Mouse (Mus musculus): Measurements from ENCODE around the gene App. TPM values are rescaled to one million over a fixed set of nuclear protein-coding genes. Genes with fewer than 3 reads are reported as not detected.

The App gene
- polyA plus RNA-seq, 1 experiment from 2014 or later = 297 TPM

DNA sequence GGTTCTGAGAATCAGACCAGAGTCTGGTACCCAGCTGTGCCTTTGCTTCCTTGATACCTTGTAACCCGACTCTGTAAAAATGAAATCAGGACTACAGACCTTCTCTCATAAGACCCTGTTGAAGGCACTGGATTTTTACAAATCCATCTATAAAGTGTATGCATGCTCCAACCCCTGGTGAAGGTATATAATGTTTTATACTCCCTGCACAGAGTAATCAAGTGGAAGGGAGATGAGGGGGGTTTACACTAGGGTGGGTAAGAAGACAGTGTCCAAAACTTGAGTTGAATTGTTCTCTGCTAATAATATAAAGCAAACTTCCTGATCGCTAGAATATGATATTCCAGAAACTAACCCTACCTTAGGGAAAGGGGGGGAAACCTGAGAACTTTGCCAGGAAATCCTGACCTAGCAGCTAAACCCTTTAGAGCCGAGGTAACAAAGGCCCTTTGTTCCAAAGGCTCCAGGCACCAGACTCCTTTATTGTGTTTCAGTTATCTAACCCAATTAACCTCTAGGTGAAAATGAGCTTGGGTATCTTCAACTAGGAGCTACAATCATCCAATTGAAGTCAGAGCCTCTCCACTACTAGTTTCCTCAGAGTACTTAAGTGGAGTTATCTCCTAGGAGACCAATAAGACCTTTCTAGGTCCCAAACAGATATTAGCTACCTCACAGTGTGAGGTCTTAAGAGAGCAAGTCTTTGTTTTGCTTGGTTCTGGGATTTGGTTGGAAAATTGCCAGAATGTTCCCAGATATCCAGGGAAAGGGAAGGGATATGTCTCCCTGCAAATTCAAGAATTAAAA is 132.2 kb downstream of the App start:
- no peak overlapping the region for H3K4me2 ChIP-seq (ENCODE audit: low read depth, low read length)
- 51% methylated on average over 3 of the region's 3 CpGs for WGBS
- no peak overlapping the region for H3K4me3 ChIP-seq (ENCODE audit: low read length)
- H3K27ac ChIP-seq (ENCODE audit: low read length) = no peak overlapping the region
- peaks cover 10% of the 10 kb centered on the region; the same call in 1 of the 2 replicates for H3K36me3 ChIP-seq (ENCODE audit: control insufficient read depth, insufficient read depth, low read length)
- no peak overlapping the region for H3K9ac ChIP-seq (ENCODE audit: low read length)
- H3K9me3 ChIP-seq (ENCODE audit: control insufficient read depth, low read length) = no peaks in the 10 kb centered on the region
- 0 out of 2 replicates have a peak, but pooled peaks have one; percentile 15 for ATAC-seq (ENCODE audit: low read depth)
- no peaks in the 10 kb centered on the region for H3K27me3 ChIP-seq (ENCODE audit: control insufficient read depth, insufficient read depth, low read depth, low read length)
- H3K4me1 ChIP-seq (replicated peaks; ENCODE audit: control insufficient read depth, insufficient read depth, low read length) = no peaks in the 10 kb centered on the region

GRCm38 (mm10) chr16:85038731-85039130 is 134.8 kb downstream of the App start:
- Histone ChIP-seq H3K36me3 (ENCODE audit: control insufficient read depth, insufficient read depth, low read length) (peaks cover 10% of the 10 kb centered on the region; the same call in 1 of the 2 replicates), H3K4me1 (replicated peaks; ENCODE audit: control insufficient read depth, insufficient read depth, low read length) (no peaks in the 10 kb centered on the region), H3K4me2 (ENCODE audit: low read depth, low read length) (no peak overlapping the region), H3K27ac (ENCODE audit: low read length) (no peak overlapping the region), H3K9ac (ENCODE audit: low read length) (no peak overlapping the region), H3K27me3 (ENCODE audit: control insufficient read depth, insufficient read depth, low read depth, low read length) (no peaks in the 10 kb centered on the region), H3K4me3 (ENCODE audit: low read length) (no peak overlapping the region), H3K9me3 (ENCODE audit: control insufficient read depth, low read length) (no peaks in the 10 kb centered on the region)
- WGBS = 91% methylated on average over 8 of the region's 8 CpGs
- ATAC-seq (ENCODE audit: low read depth) = no peak

- H3K27ac ChIP-seq (ENCODE audit: low read length) = no peak overlapping the region
- peaks cover 6% of the 10 kb centered on the region; the same call in 1 of the 2 replicates for H3K36me3 ChIP-seq (ENCODE audit: control insufficient read depth, insufficient read depth, low read length)
- H3K4me1 ChIP-seq (replicated peaks; ENCODE audit: control insufficient read depth, insufficient read depth, low read length) = no peaks in the 10 kb centered on the region
- WGBS = 75% methylated on average over 10 of the region's 10 CpGs
- H3K4me3 ChIP-seq (ENCODE audit: low read length) = no peak overlapping the region
- H3K27me3 ChIP-seq (ENCODE audit: control insufficient read depth, insufficient read depth, low read depth, low read length) = no peaks in the 10 kb centered on the region
- no peaks in the 10 kb centered on the region for H3K9me3 ChIP-seq (ENCODE audit: control insufficient read depth, low read length)
- no peak overlapping the region for H3K4me2 ChIP-seq (ENCODE audit: low read depth, low read length)
- no peak for ATAC-seq (ENCODE audit: low read depth)
- H3K9ac ChIP-seq (ENCODE audit: low read length) = no peak overlapping the region
These were observed 135.5 kb downstream of the App start for GRCm38 (mm10) chr16:85037969-85038644.

DNA sequence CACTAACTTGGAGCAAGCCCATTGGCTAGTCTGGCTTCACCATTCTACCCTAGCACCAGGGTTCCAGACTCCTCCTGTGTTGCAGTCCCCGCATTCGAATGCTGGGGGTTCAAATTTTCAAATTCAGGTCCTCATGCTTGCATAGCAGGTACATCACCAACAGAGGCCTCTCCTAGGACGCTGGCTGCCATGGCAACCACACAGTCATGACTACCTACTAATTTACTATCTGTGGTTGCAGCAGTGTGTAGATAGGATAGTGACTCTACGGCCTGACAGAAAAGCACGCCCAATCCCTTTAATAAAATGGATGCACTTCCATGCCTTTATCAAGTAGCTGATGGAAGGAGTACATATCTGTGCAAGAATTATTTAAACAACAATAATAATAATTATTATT is 137.8 kb downstream of the App start:
- no peak overlapping the region for H3K4me2 ChIP-seq (ENCODE audit: low read depth, low read length)
- ATAC-seq (ENCODE audit: low read depth) = no peak
- no peak overlapping the region for H3K9ac ChIP-seq (ENCODE audit: low read length)
- no peaks in the 10 kb centered on the region for H3K4me1 ChIP-seq (replicated peaks; ENCODE audit: control insufficient read depth, insufficient read depth, low read length)
- no peaks in the 10 kb centered on the region for H3K9me3 ChIP-seq (ENCODE audit: control insufficient read depth, low read length)
- no peaks in the 10 kb centered on the region for H3K27me3 ChIP-seq (ENCODE audit: control insufficient read depth, insufficient read depth, low read depth, low read length)
- H3K27ac ChIP-seq (ENCODE audit: low read length) = no peak overlapping the region
- WGBS = 85% methylated on average over 5 of the region's 5 CpGs
- no peak overlapping the region for H3K4me3 ChIP-seq (ENCODE audit: low read length)
- peaks cover 16% of the 10 kb centered on the region for H3K36me3 ChIP-seq (ENCODE audit: control insufficient read depth, insufficient read depth, low read length)

DNA sequence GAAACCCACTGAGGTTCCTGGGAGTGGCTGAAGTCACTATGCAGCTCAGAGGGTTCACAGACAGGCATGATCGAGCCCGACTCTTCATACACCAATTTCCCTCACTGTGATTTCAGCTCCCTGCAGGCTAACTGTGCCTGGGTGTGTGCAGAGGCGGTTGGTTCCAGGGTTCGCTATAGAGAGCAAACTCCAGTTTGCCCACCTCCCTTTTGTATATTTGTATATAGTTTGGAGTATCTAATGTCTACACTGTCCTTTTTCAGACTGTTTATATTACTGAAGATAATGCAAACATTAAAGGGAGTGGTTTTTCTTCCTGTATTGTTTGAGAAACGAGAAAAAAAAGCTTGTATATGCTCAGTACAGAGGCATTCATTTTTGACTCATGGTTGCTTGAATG is 139.8 kb downstream of the App start:
- no peak overlapping the region for H3K4me3 ChIP-seq (ENCODE audit: low read length)
- H3K27me3 ChIP-seq (ENCODE audit: control insufficient read depth, insufficient read depth, low read depth, low read length) = no peaks in the 10 kb centered on the region
- no peaks in the 10 kb centered on the region for H3K9me3 ChIP-seq (ENCODE audit: control insufficient read depth, low read length)
- H3K4me2 ChIP-seq (ENCODE audit: low read depth, low read length) = no peak overlapping the region
- H3K9ac ChIP-seq (ENCODE audit: low read length) = no peak overlapping the region
- H3K36me3 ChIP-seq (ENCODE audit: control insufficient read depth, insufficient read depth, low read length) = peaks cover 34% of the 10 kb centered on the region
- 64% methylated on average over 5 of the region's 5 CpGs for WGBS
- no peak overlapping the region for H3K27ac ChIP-seq (ENCODE audit: low read length)
- no peaks in the 10 kb centered on the region for H3K4me1 ChIP-seq (replicated peaks; ENCODE audit: control insufficient read depth, insufficient read depth, low read length)
- ATAC-seq (ENCODE audit: low read depth) = peak; percentile 49; the same call in 1 of the 2 replicates

GRCm38 (mm10) chr16:85030810-85031209 is 142.8 kb downstream of the App start:
- Histone ChIP-seq H3K4me1 (replicated peaks; ENCODE audit: control insufficient read depth, insufficient read depth, low read length) (no peaks in the 10 kb centered on the region), H3K36me3 (ENCODE audit: control insufficient read depth, insufficient read depth, low read length) (peaks cover 40% of the 10 kb centered on the region), H3K4me2 (ENCODE audit: low read depth, low read length) (no peak overlapping the region), H3K9me3 (ENCODE audit: control insufficient read depth, low read length) (no peaks in the 10 kb centered on the region), H3K27ac (ENCODE audit: low read length) (no peak overlapping the region), H3K9ac (ENCODE audit: low read length) (no peak overlapping the region), H3K4me3 (ENCODE audit: low read length) (no peak overlapping the region), H3K27me3 (ENCODE audit: control insufficient read depth, insufficient read depth, low read depth, low read length) (no peaks in the 10 kb centered on the region)
- WGBS = 93% methylated on average over 12 of the region's 12 CpGs
- no peak for ATAC-seq (ENCODE audit: low read depth)

DNA sequence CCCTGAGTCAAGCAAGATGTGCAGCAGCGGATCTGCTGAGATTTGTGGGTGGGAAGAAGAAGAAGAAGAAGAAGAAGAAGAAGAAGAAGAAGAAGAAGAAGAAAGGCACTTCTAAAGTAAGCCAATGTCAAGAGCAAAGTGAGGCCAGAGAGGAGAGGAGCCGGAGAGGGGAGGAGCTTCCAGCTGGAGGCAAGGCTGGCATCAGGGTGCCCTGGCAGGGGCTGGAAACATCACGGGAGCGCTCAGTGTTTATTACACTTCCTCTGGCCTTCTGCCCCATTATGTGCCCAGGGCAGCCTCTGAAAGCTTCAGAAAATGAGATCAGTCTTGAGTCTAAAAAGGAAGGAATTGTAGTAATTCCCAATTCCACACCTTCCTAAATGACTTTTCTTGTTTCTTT is 145.2 kb downstream of the App start:
- H3K36me3 ChIP-seq (ENCODE audit: control insufficient read depth, insufficient read depth, low read length) = peaks cover 56% of the 10 kb centered on the region
- no peak for ATAC-seq (ENCODE audit: low read depth)

GRCm38 (mm10) chr16:85024706-85025105 is 148.9 kb downstream of the App start:
- Histone ChIP-seq H3K4me2 (ENCODE audit: low read depth, low read length) (no peak overlapping the region), H3K36me3 (ENCODE audit: control insufficient read depth, insufficient read depth, low read length) (peaks cover 34% of the 10 kb centered on the region), H3K27me3 (ENCODE audit: control insufficient read depth, insufficient read depth, low read depth, low read length) (no peaks in the 10 kb centered on the region), H3K4me1 (replicated peaks; ENCODE audit: control insufficient read depth, insufficient read depth, low read length) (no peaks in the 10 kb centered on the region), H3K27ac (ENCODE audit: low read length) (no peak overlapping the region), H3K9me3 (ENCODE audit: control insufficient read depth, low read length) (no peaks in the 10 kb centered on the region), H3K9ac (ENCODE audit: low read length) (no peak overlapping the region), H3K4me3 (ENCODE audit: low read length) (no peak overlapping the region)
- 94% methylated on average over 8 of the region's 8 CpGs for WGBS
- no peak for ATAC-seq (ENCODE audit: low read depth)

More for the DNA sequence above, 145.2 kb downstream of the App start:
- Histone ChIP-seq H3K27ac (ENCODE audit: low read length) (no peak overlapping the region), H3K4me3 (ENCODE audit: low read length) (no peak overlapping the region), H3K4me2 (ENCODE audit: low read depth, low read length) (no peak overlapping the region), H3K9ac (ENCODE audit: low read length) (no peak overlapping the region), H3K4me1 (replicated peaks; ENCODE audit: control insufficient read depth, insufficient read depth, low read length) (no peaks in the 10 kb centered on the region), H3K9me3 (ENCODE audit: control insufficient read depth, low read length) (no peaks in the 10 kb centered on the region), H3K27me3 (ENCODE audit: control insufficient read depth, insufficient read depth, low read depth, low read length) (no peaks in the 10 kb centered on the region)
- 76% methylated on average over 4 of the region's 4 CpGs for WGBS

- Histone ChIP-seq H3K9me3 (ENCODE audit: control insufficient read depth, low read length) (no peaks in the 10 kb centered on the region), H3K4me1 (replicated peaks; ENCODE audit: control insufficient read depth, insufficient read depth, low read length) (0 out of 2 replicates have a peak, but pooled peaks cover 2% of the 10 kb centered on the region), H3K4me3 (ENCODE audit: low read length) (no peak overlapping the region), H3K9ac (ENCODE audit: low read length) (no peak overlapping the region), H3K27me3 (ENCODE audit: control insufficient read depth, insufficient read depth, low read depth, low read length) (no peaks in the 10 kb centered on the region), H3K36me3 (ENCODE audit: control insufficient read depth, insufficient read depth, low read length) (peaks cover 26% of the 10 kb centered on the region), H3K4me2 (ENCODE audit: low read depth, low read length) (no peak overlapping the region), H3K27ac (ENCODE audit: low read length) (no peak overlapping the region)
- no peak for ATAC-seq (ENCODE audit: low read depth)
- 70% methylated on average over 3 of the region's 3 CpGs for WGBS
These were observed 150.5 kb downstream of the App start for GRCm38 (mm10) chr16:85023106-85023505.
